Comparison of ENCODE assay signal across 14 mouse cellular contexts in genomic region chr9:58279780-58280179, GRCm38 (mm10). TPM values are rescaled to one million over a fixed set of nuclear protein-coding genes. Genes with fewer than 3 reads are reported as not detected.
DNase-seq lines count a peak whose midpoint lies in the region; ATAC-seq and TF ChIP-seq lines count a peak whose summit lies in the region.
"Had no signal": no experiment of that assay in that cellular context is flagged by ENCODE, and none has a peak within 500 bp of the region (broad histone marks: within the 10 kb centered on the region; RNA-seq: fewer than 3 reads in every experiment).

No protein-coding gene starts in this region.

- H3K27ac ChIP-seq in liver, embryonic 12.5 days, result 0 out of 2 replicates have a peak overlapping the region, but pooled peaks have one; percentile 13
- no peak overlapping the region for H3K27ac ChIP-seq in liver, embryonic 11.5 days (ENCODE audit: low read depth, low read length)
- H3K27ac ChIP-seq in ES-Bruce4 (ENCODE audit: insufficient read depth, low read length), result peak overlapping the region; percentile 99
- no peak overlapping the region for H3K27ac ChIP-seq in stomach, embryonic 16.5 days (ENCODE audit: low read length)
- H3K27ac ChIP-seq: embryonic facial prominence, embryonic 12.5 days; heart, embryonic 15.5 days; limb, embryonic 10.5 days; neural tube, embryonic 13.5 days had no signal

- peaks cover 2% of the 10 kb centered on the region; the same call in 1 of the 2 replicates for H3K27me3 ChIP-seq in liver, embryonic 12.5 days (replicated peaks)
- no peaks in the 10 kb centered on the region for H3K27me3 ChIP-seq in liver, embryonic 11.5 days (replicated peaks; ENCODE audit: control insufficient read depth, insufficient read depth, low read length)
- no peaks in the 10 kb centered on the region for H3K27me3 ChIP-seq in ES-Bruce4 (ENCODE audit: control insufficient read depth, insufficient read depth, low read length, poor library complexity, severe bottlenecking)
- H3K27me3 ChIP-seq in stomach, embryonic 16.5 days (ENCODE audit: control insufficient read depth, insufficient read depth, low read length), result no peaks in the 10 kb centered on the region
- H3K27me3 ChIP-seq: embryonic facial prominence, embryonic 12.5 days; heart, embryonic 15.5 days; neural tube, embryonic 13.5 days had no signal

- H3K9me3 ChIP-seq in liver, embryonic 12.5 days (replicated peaks), result no peaks in the 10 kb centered on the region
- H3K9me3 ChIP-seq in liver, embryonic 11.5 days (ENCODE audit: control insufficient read depth, low read length), result no peaks in the 10 kb centered on the region
- no peaks in the 10 kb centered on the region for H3K9me3 ChIP-seq in ES-Bruce4 (replicated peaks; ENCODE audit: control insufficient read depth, insufficient read depth, low read length, poor library complexity, severe bottlenecking)
- H3K9me3 ChIP-seq in stomach, embryonic 16.5 days (replicated peaks; ENCODE audit: control insufficient read depth, low read length), result no peaks in the 10 kb centered on the region
- H3K9me3 ChIP-seq: embryonic facial prominence, embryonic 12.5 days; heart, embryonic 15.5 days; limb, embryonic 10.5 days; neural tube, embryonic 13.5 days had no signal

- no peak for TF ChIP-seq CTCF in ES-Bruce4 (IDR thresholded peaks at IDR 0.05; ENCODE audit: low read depth, low read length)

- no peak overlapping the region for H3K4me3 ChIP-seq in liver, embryonic 12.5 days
- no peak overlapping the region for H3K4me3 ChIP-seq in liver, embryonic 11.5 days (ENCODE audit: low read depth, low read length)
- no peak overlapping the region for H3K4me3 ChIP-seq in ES-Bruce4 (ENCODE audit: low read depth, low read length)
- H3K4me3 ChIP-seq in stomach, embryonic 16.5 days (replicated peaks; ENCODE audit: low read length), result no peak overlapping the region
- H3K4me3 ChIP-seq: embryonic facial prominence, embryonic 12.5 days; erythroblast, embryonic 14.5 days; heart, embryonic 15.5 days; limb, embryonic 10.5 days; neural tube, embryonic 13.5 days had no signal

- no peak for ATAC-seq in liver, embryonic 12.5 days
- no peak for ATAC-seq in liver, embryonic 11.5 days (replicated peaks; ENCODE audit: low FRiP score)
- ATAC-seq in stomach, embryonic 16.5 days (ENCODE audit: insufficient read depth, low FRiP score), result peak; percentile 61; the same call in 1 of the 2 replicates
- ATAC-seq in megakaryocyte-erythroid progenitor cell, adult 5-6 weeks (replicated peaks; ENCODE audit: low FRiP score, low TSS enrichment, poor library complexity, severe bottlenecking), result no peak

- no peak for TF ChIP-seq POLR2A in ES-Bruce4 (IDR thresholded peaks at IDR 0.05; ENCODE audit: insufficient read depth, low read length)

- peak; percentile 100 for TF ChIP-seq EP300 in ES-Bruce4 (IDR thresholded peaks at IDR 0.05; ENCODE audit: insufficient read depth, low read depth, low read length)

- DNase-seq in liver, embryonic 11.5 days (ENCODE audit: low spot score), result no peak
- DNase-seq in ZHBTc4 (ENCODE audit: low read depth, low spot score), result peak; percentile 97
- DNase-seq in layer of hippocampus, postnatal 25 days (ENCODE audit: extremely low spot score in 1 of 2, low spot score in 1 of 2), result no peak
- no peak for DNase-seq in adipocyte (ENCODE audit: low spot score)

- WGBS in liver, embryonic 12.5 days (ENCODE audit: insufficient replicate concordance), result 61% methylated on average over 5 of the region's 5 CpGs
- 62% methylated on average over 5 of the region's 5 CpGs for WGBS in liver, embryonic 11.5 days
- WGBS in stomach, embryonic 16.5 days, result 47% methylated on average over 5 of the region's 5 CpGs

- H3K4me1 ChIP-seq in liver, embryonic 12.5 days, result peaks cover 51% of the 10 kb centered on the region
- peaks cover 7% of the 10 kb centered on the region; the same call in 1 of the 2 replicates for H3K4me1 ChIP-seq in liver, embryonic 11.5 days (replicated peaks; ENCODE audit: control insufficient read depth, insufficient read depth, low read length)
- peaks cover 4% of the 10 kb centered on the region for H3K4me1 ChIP-seq in ES-Bruce4 (ENCODE audit: control insufficient read depth, insufficient read depth, low read length)
- H3K4me1 ChIP-seq in stomach, embryonic 16.5 days (ENCODE audit: control insufficient read depth, insufficient read depth, low read length), result peaks cover 14% of the 10 kb centered on the region

- H3K4me2 ChIP-seq in liver, embryonic 12.5 days, result no peak overlapping the region
- H3K4me2 ChIP-seq in liver, embryonic 11.5 days, result no peak overlapping the region
- H3K4me2 ChIP-seq in stomach, embryonic 16.5 days (ENCODE audit: low read depth, low read length), result no peak overlapping the region
- H3K4me2 ChIP-seq: embryonic facial prominence, embryonic 12.5 days; neural tube, embryonic 13.5 days had no signal

- no peaks in the 10 kb centered on the region for H3K36me3 ChIP-seq in liver, embryonic 12.5 days
- H3K36me3 ChIP-seq in liver, embryonic 11.5 days (ENCODE audit: control insufficient read depth, insufficient read depth, low read length), result no peaks in the 10 kb centered on the region
- H3K36me3 ChIP-seq in ES-Bruce4 (ENCODE audit: control insufficient read depth, insufficient read depth, low read length, poor library complexity, severe bottlenecking), result no peaks in the 10 kb centered on the region
- H3K36me3 ChIP-seq in stomach, embryonic 16.5 days (ENCODE audit: control insufficient read depth, insufficient read depth, low read length), result no peaks in the 10 kb centered on the region
- H3K36me3 ChIP-seq: embryonic facial prominence, embryonic 12.5 days; heart, embryonic 15.5 days; limb, embryonic 10.5 days; neural tube, embryonic 13.5 days had no signal

- no peak overlapping the region for H3K9ac ChIP-seq in liver, embryonic 12.5 days
- H3K9ac ChIP-seq in liver, embryonic 11.5 days (ENCODE audit: low read depth, low read length), result no peak overlapping the region
- no peak overlapping the region; the same call in 1 of the 2 replicates for H3K9ac ChIP-seq in ES-Bruce4 (ENCODE audit: low read depth, poor library complexity, severe bottlenecking)
- H3K9ac ChIP-seq in stomach, embryonic 16.5 days (ENCODE audit: low read length), result no peak overlapping the region
- H3K9ac ChIP-seq: embryonic facial prominence, embryonic 12.5 days; heart, embryonic 15.5 days; neural tube, embryonic 13.5 days had no signal

RNA-seq across cellular contexts. Expression of gene Stoml1, which starts 26.8 kb away (rescaled TPM):
- polyA plus RNA-seq in liver, embryonic 12.5 days (2016; fragmentation: Nextera tagmentation; extraction: Ambion mirVana), result 6.5 and 6.6 TPM in 2 replicates
- 9.7 and 12.9 TPM in 2 replicates for polyA plus RNA-seq in liver, embryonic 11.5 days (2014; fragmentation: Nextera tagmentation; extraction: Ambion mirVana)
- polyA plus RNA-seq in ES-Bruce4 (2011; ENCODE audit: insufficient read depth, insufficient read length, low read depth, missing spikeins), result 24.6 and 26.5 TPM in 2 replicates
- polyA plus RNA-seq in stomach, embryonic 16.5 days (2015; fragmentation: Nextera tagmentation; extraction: Ambion mirVana), result 23.7 and 26.0 TPM in 2 replicates
- total RNA-seq in megakaryocyte-erythroid progenitor cell, adult 5-6 weeks (2014; fragmentation: Nextera tagmentation), result 4.7 and 17.9 TPM in 2 replicates
- 3.5 and 5.3 TPM in 2 replicates for total RNA-seq in megakaryocyte-erythroid progenitor cell, adult 5-6 weeks (2017)
- 10 to 100 TPM; 71.3 to 78.6 TPM for total RNA-seq in layer of hippocampus, postnatal 25 days (2021)
- polyA plus RNA-seq: erythroblast, embryonic 14.5 days had no signal

RNA-seq across cellular contexts. Expression of gene Pml, which starts 30.2 kb away (rescaled TPM):
- polyA plus RNA-seq in liver, embryonic 12.5 days (2016; fragmentation: Nextera tagmentation; extraction: Ambion mirVana), result 24.4 and 26.5 TPM in 2 replicates
- 28.3 and 33.2 TPM in 2 replicates for polyA plus RNA-seq in liver, embryonic 11.5 days (2014; fragmentation: Nextera tagmentation; extraction: Ambion mirVana)
- 198 and 200 TPM in 2 replicates for polyA plus RNA-seq in ES-Bruce4 (2011; ENCODE audit: insufficient read depth, insufficient read length, low read depth, missing spikeins)
- polyA plus RNA-seq in stomach, embryonic 16.5 days (2015; fragmentation: Nextera tagmentation; extraction: Ambion mirVana), result 17.9 and 19.0 TPM in 2 replicates
- 126 and 134 TPM in 2 replicates for total RNA-seq in megakaryocyte-erythroid progenitor cell, adult 5-6 weeks (2014; fragmentation: Nextera tagmentation)
- 34.2 and 38.1 TPM in 2 replicates for total RNA-seq in megakaryocyte-erythroid progenitor cell, adult 5-6 weeks (2017)
- total RNA-seq in layer of hippocampus, postnatal 25 days (2021), result 10 to 100 TPM in 1 of 2 experiments, 1 to 10 TPM in 1; 8.4 to 11.0 TPM

RNA-seq across cellular contexts. Expression of gene Loxl1, which starts 33.2 kb away (rescaled TPM):
- 3.7 and 5.1 TPM in 2 replicates for polyA plus RNA-seq in liver, embryonic 12.5 days (2016; fragmentation: Nextera tagmentation; extraction: Ambion mirVana)
- 9.6 and 11.0 TPM in 2 replicates for polyA plus RNA-seq in liver, embryonic 11.5 days (2014; fragmentation: Nextera tagmentation; extraction: Ambion mirVana)
- 3.4 and 3.6 TPM in 2 replicates for polyA plus RNA-seq in ES-Bruce4 (2011; ENCODE audit: insufficient read depth, insufficient read length, low read depth, missing spikeins)
- 31.0 and 33.4 TPM in 2 replicates for polyA plus RNA-seq in stomach, embryonic 16.5 days (2015; fragmentation: Nextera tagmentation; extraction: Ambion mirVana)
- total RNA-seq in megakaryocyte-erythroid progenitor cell, adult 5-6 weeks (2014; fragmentation: Nextera tagmentation), result not detected in 2 replicates
- total RNA-seq in megakaryocyte-erythroid progenitor cell, adult 5-6 weeks (2017), result not detected in 2 replicates
- 1 to 10 TPM; 3.1 to 4.0 TPM for total RNA-seq in layer of hippocampus, postnatal 25 days (2021)
- total RNA-seq: hematopoietic stem cell, adult 5-6 weeks had no signal

Comparison
In these comparisons a context has a peak if more than half of its experiments do, and no peak if none do; other contexts are left out.
1. H3K27ac ChIP-seq: peak in liver, embryonic 12.5 days (single experiment) and ES-Bruce4 (single experiment); none in liver, embryonic 11.5 days (single experiment) and stomach, embryonic 16.5 days (single experiment).